Mouse (Mus musculus) G1E (cell line): ENCODE data around the gene Tceal3.

Source experiments
- CTCF ChIP-seq: IDR thresholded peaks from 2 replicates; pipeline ENCODE4 v1.5.1; 2012; ENCODE audit warnings: low read depth, low read length, inconsistent platforms, mixed read lengths
- GATA1 ChIP-seq: IDR thresholded peaks from 2 replicates; pipeline ENCODE4 v1.6.1; 2012; ENCODE audit warnings: borderline replicate concordance, low read length, inconsistent platforms, mixed read lengths
- POLR2AphosphoS5 ChIP-seq: IDR thresholded peaks from 2 replicates; pipeline ENCODE4 v1.6.1; 2012; ENCODE audit warnings: low read depth, low read length, inconsistent platforms; ENCODE audit not compliant: insufficient replicate concordance
- TAL1 ChIP-seq: conservative IDR thresholded peaks from 2 replicates; pipeline ENCODE4 v1.6.1; 2012; ENCODE audit warnings: low read depth, low read length, inconsistent platforms, mixed read lengths

- TF ChIP-seq CTCF (no peak), TAL1 (no peak), GATA1 (no peak), POLR2AphosphoS5 (no peak)
Observed at GRCm38 (mm10) chrX:136590897-136591257, 235 bp downstream of the Tceal3 start.
